Mouse (Mus musculus): ENCODE measurements around the gene Ppt1. TPM values are rescaled to one million over a fixed set of nuclear protein-coding genes. Genes with fewer than 3 reads are reported as not detected.

The Ppt1 gene
- polyA plus RNA-seq (2017; shearing (Covaris generic)) = 123 TPM

GRCm38 (mm10) chr4:122835530-122836402, at the start of gene Ppt1:
Gene Ppt1 (plus strand): TSS chr4:122836242.

GRCm38 (mm10) chr4:122885768-122886578, 49.9 kb downstream of the Ppt1 start, which contains the start of gene Cap1:
Gene Cap1 (minus strand): TSS chr4:122886056.

Other genes with a start within 250 kb of the Ppt1 start
- gene 9530002B09Rik, start 147.0 kb upstream of the Ppt1 start, polyA plus RNA-seq (2017; shearing (Covaris generic)) = not detected
- gene Cap1, start 49.8 kb downstream of the Ppt1 start, polyA plus RNA-seq (2017; shearing (Covaris generic)) = 163 TPM
- gene Mfsd2a, start 124.9 kb downstream of the Ppt1 start, polyA plus RNA-seq (2017; shearing (Covaris generic)) = 3.1 TPM
- not detected for gene Mycl, start 159.4 kb downstream of the Ppt1 start, polyA plus RNA-seq (2017; shearing (Covaris generic))
- gene Trit1, start 180.4 kb downstream of the Ppt1 start, polyA plus RNA-seq (2017; shearing (Covaris generic)) = 26.1 TPM